Mouse (Mus musculus) neural tube, embryonic 11.5 days (tissue): ENCODE data around the gene Vapb. TPM values are rescaled to one million over a fixed set of nuclear protein-coding genes. Genes with fewer than 3 reads are reported as not detected.

Experiments
- ATAC-seq: fragments of 200-750 bp; cut with Nextera tagmentation; 2 replicates; pipeline ENCODE4 v1.8.0; 2017; ENCODE audit warnings: moderate number of reproducible peaks, mild to moderate bottlenecking, moderate TSS enrichment, moderate library complexity; ENCODE audit not compliant: insufficient read depth, low FRiP score, low TSS enrichment
- DNase-seq: peaks from one replicate; pipeline ENCODE4 v3.0.0-alpha.2; 2015; ENCODE audit warnings: low spot score
- H3K27ac ChIP-seq: fragments of 300-500 bp; sonication (generic); 2 replicates; pipeline ENCODE4 v1.5.1; 2014; ENCODE audit warnings: low read depth, mild to moderate bottlenecking, low read length
- H3K27me3 ChIP-seq: fragments of 300-500 bp; sonication (generic); 2 replicates; pipeline ENCODE4 v1.6.1; 2014; ENCODE audit warnings: mild to moderate bottlenecking, low read length, mixed read lengths; ENCODE audit not compliant: control insufficient read depth, insufficient read depth
- H3K36me3 ChIP-seq: fragments of 300-500 bp; sonication (generic); 2 replicates; pipeline ENCODE4 v1.6.1; 2014; ENCODE audit warnings: mild to moderate bottlenecking, low read length, moderate library complexity, mixed read lengths; ENCODE audit not compliant: control insufficient read depth, insufficient read depth
- H3K4me1 ChIP-seq: fragments of 300-500 bp; sonication (generic); 2 replicates; pipeline ENCODE4 v1.6.1; 2014; ENCODE audit warnings: low read length, mixed read lengths; ENCODE audit not compliant: control insufficient read depth, insufficient read depth
- H3K4me2 ChIP-seq: fragments of 300-500 bp; sonication (generic); 2 replicates; pipeline ENCODE4 v1.6.1; 2014; ENCODE audit warnings: low read depth, mild to moderate bottlenecking, moderate library complexity
- H3K4me3 ChIP-seq: fragments of 300-500 bp; sonication (generic); 2 replicates; pipeline ENCODE4 v1.5.1; 2014; ENCODE audit warnings: low read depth, low read length
- H3K9ac ChIP-seq: fragments of 300-500 bp; sonication (generic); 2 replicates; pipeline ENCODE4 v1.6.1; 2014; ENCODE audit warnings: mild to moderate bottlenecking, low read length
- H3K9me3 ChIP-seq: fragments of 300-500 bp; sonication (generic); 2 replicates; pipeline ENCODE4 v1.6.1; 2016; ENCODE audit warnings: low read length; ENCODE audit not compliant: control insufficient read depth
- WGBS: fragments of 180-500 bp; shearing (Covaris S2); extraction: QIAGEN DNeasy Blood & Tissue Kit; methylation state at CpG from one replicate; pipeline ENCODE4 v1.1.7; 2014; 5-methylcytosine and 5-hydroxymethylcytosine counted together
- polyA plus RNA-seq: library from polyadenylated mRNA; unstranded; fragments of >200 nt; fragmentation: Nextera tagmentation; extraction: Ambion mirVana; gene quantifications from 2 replicates; pipeline ENCODE4 v1.2.1, GENCODE M21; 2014

The Vapb gene
- polyA plus RNA-seq, 1 experiment from 2014 or later, result 15.2 TPM

- no peak overlapping the region for H3K4me3 ChIP-seq
- H3K9me3 ChIP-seq, result no peaks in the 10 kb centered on the region
- no peaks in the 10 kb centered on the region for H3K27me3 ChIP-seq
- no peak overlapping the region for H3K9ac ChIP-seq
- WGBS, result 91% methylated on average over 7 of the region's 7 CpGs
- no peak overlapping the region for H3K27ac ChIP-seq
- H3K4me1 ChIP-seq, result peaks cover 5% of the 10 kb centered on the region
- no peak for DNase-seq
- H3K4me2 ChIP-seq, result no peak overlapping the region
- no peaks in the 10 kb centered on the region for H3K36me3 ChIP-seq
- no peak for ATAC-seq
Measured at GRCm38 (mm10) chr2:173744070-173744815, 6.9 kb downstream of the Vapb start.

- H3K27me3 ChIP-seq, result no peaks in the 10 kb centered on the region
- no peaks in the 10 kb centered on the region for H3K36me3 ChIP-seq
- DNase-seq, result no peak
- no peak for ATAC-seq
- H3K27ac ChIP-seq, result no peak overlapping the region
- no peaks in the 10 kb centered on the region for H3K4me1 ChIP-seq
- 87% methylated on average over 2 of the region's 2 CpGs for WGBS
- H3K4me2 ChIP-seq, result no peak overlapping the region
- H3K4me3 ChIP-seq, result no peak overlapping the region
- H3K9me3 ChIP-seq, result no peaks in the 10 kb centered on the region
- H3K9ac ChIP-seq, result no peak overlapping the region
Measured at GRCm38 (mm10) chr2:173748961-173749659, 11.8 kb downstream of the Vapb start.

GRCm38 (mm10) chr2:173755433-173756144 is 18.3 kb downstream of the Vapb start:
- Histone ChIP-seq H3K27me3 (no peaks in the 10 kb centered on the region), H3K9ac (no peak overlapping the region), H3K9me3 (no peaks in the 10 kb centered on the region), H3K36me3 (no peaks in the 10 kb centered on the region), H3K4me2 (no peak overlapping the region), H3K27ac (peak overlapping the region; percentile 65), H3K4me3 (no peak overlapping the region), H3K4me1 (peaks cover 20% of the 10 kb centered on the region)
- WGBS, result 28% methylated on average over 8 of the region's 8 CpGs
- ATAC-seq (peak; percentile 84), DNase-seq (no peak)

DNA sequence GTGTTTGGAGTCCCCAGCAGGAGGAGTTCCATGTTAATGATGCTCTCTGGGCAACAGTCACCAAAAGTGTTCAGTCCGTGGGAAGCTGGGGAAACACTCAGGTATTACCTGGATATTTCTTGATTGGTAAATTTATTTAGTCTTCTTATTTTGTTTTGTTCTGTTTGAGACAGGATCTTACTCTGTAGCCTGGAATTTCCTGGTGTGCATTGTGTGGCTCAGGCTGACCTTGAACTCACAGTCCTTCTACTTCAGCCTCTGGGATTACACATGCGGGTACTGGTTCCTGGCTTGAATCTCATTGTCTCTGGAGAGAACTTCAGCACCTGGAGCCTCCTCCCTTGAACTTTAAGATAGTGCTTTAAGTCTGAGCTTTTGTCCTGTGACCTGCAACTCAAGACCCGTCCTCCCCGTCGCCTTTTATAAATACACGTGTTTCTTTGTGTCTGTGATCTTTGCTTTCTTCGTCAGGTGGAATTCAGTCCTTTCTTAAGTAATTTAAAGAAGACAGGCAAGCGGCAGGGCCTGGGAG is 20.4 kb downstream of the Vapb start:
- Histone ChIP-seq H3K9ac (no peak overlapping the region), H3K27ac (0 out of 2 replicates have a peak overlapping the region, but pooled peaks have one; percentile 14), H3K9me3 (no peaks in the 10 kb centered on the region), H3K4me1 (peaks cover 22% of the 10 kb centered on the region), H3K4me2 (no peak overlapping the region), H3K27me3 (no peaks in the 10 kb centered on the region), H3K36me3 (no peaks in the 10 kb centered on the region), H3K4me3 (no peak overlapping the region)
- ATAC-seq (no peak), DNase-seq (no peak)
- WGBS, result 83% methylated on average over 8 of the region's 8 CpGs

DNA sequence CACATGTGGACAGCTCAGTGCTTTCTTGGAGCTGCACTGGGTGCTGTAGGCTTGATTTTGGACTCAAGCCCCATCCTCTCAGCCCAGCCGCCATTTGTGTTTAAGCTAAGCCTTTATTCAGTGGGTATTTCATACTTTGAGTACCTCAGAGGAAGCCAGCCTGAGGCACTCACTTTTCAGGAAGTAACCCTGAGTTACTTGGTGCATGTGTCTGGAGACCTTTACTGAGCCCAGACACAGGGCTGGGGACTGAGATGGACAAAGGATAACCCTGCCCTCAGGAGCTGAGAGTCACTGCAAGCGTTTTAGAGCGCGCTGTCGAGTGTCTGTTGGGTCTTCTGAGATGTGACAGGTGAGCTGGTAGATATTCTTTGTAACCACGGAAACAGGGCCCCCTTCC is 23.3 kb downstream of the Vapb start:
- H3K36me3 ChIP-seq, result no peaks in the 10 kb centered on the region
- WGBS, result 93% methylated on average over 6 of the region's 6 CpGs
- no peak overlapping the region for H3K27ac ChIP-seq
- H3K9me3 ChIP-seq, result no peaks in the 10 kb centered on the region
- no peak overlapping the region for H3K9ac ChIP-seq
- DNase-seq (no peak), ATAC-seq (no peak)
- no peak overlapping the region for H3K4me2 ChIP-seq
- H3K27me3 ChIP-seq, result no peaks in the 10 kb centered on the region
- peaks cover 37% of the 10 kb centered on the region for H3K4me1 ChIP-seq
- no peak overlapping the region for H3K4me3 ChIP-seq

- WGBS, result 32% methylated on average over 3 of the region's 3 CpGs
- H3K27ac ChIP-seq, result peak overlapping the region; percentile 60; the same call in 1 of the 2 replicates
- H3K4me1 ChIP-seq, result peaks cover 30% of the 10 kb centered on the region
- no peak overlapping the region for H3K9ac ChIP-seq
- no peak overlapping the region for H3K4me2 ChIP-seq
- ATAC-seq (peak; percentile 56), DNase-seq (peak; percentile 45)
- H3K4me3 ChIP-seq, result no peak overlapping the region
- H3K36me3 ChIP-seq, result no peaks in the 10 kb centered on the region
- no peaks in the 10 kb centered on the region for H3K27me3 ChIP-seq
- no peaks in the 10 kb centered on the region for H3K9me3 ChIP-seq
Measured at GRCm38 (mm10) chr2:173764629-173765028, 27.3 kb downstream of the Vapb start.

DNA sequence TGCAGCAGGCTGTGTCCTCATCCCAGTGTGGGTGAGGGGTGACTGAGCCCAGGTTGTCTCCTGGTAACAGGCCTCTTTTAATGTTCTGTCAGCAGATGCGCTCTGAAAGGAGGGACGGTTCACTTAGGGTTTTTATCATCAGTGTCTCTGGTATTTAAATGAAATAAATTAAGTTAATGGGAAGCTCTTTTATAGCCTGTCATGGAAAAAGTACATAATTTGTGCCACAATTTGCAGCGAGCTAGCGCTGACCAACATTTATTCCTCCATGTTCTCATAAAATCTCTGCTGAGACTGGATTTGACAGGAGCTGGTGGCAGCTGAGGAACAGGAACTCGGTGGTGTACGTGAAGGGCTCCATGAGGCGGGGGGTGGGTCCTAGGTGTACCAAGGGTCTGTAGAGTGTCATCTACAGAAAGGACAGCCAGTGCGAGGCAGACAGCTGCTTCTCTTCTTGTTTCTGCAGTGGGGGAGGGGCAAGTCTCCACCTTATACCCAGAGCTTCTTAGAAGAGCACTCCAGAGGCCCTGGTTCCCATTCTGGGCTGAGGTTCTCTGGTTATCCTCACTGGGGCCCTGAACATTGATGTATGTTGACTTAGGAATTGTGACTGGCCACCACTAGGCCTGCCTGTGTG is 30.8 kb downstream of the Vapb start:
- Histone ChIP-seq H3K27me3 (no peaks in the 10 kb centered on the region), H3K4me1 (peaks cover 33% of the 10 kb centered on the region), H3K4me3 (no peak overlapping the region), H3K9me3 (no peaks in the 10 kb centered on the region), H3K4me2 (no peak overlapping the region), H3K9ac (no peak overlapping the region; the same call in 1 of the 2 replicates), H3K36me3 (no peaks in the 10 kb centered on the region), H3K27ac (peak overlapping the region; percentile 72)
- ATAC-seq (0 out of 2 replicates have a peak, but pooled peaks have one; percentile 17), DNase-seq (no peak)
- 78% methylated on average over 8 of the region's 8 CpGs for WGBS

GRCm38 (mm10) chr2:173769183-173769582 is 31.9 kb downstream of the Vapb start:
- Histone ChIP-seq H3K4me3 (no peak overlapping the region), H3K36me3 (no peaks in the 10 kb centered on the region), H3K4me2 (no peak overlapping the region), H3K27me3 (no peaks in the 10 kb centered on the region), H3K9ac (no peak overlapping the region), H3K9me3 (no peaks in the 10 kb centered on the region), H3K27ac (0 out of 2 replicates have a peak overlapping the region, but pooled peaks have one; percentile 14), H3K4me1 (peaks cover 24% of the 10 kb centered on the region)
- WGBS, result 84% methylated on average over 10 of the region's 10 CpGs
- DNase-seq (no peak), ATAC-seq (no peak)
